Mouse (Mus musculus) liver, embryonic 14.5 days (tissue): ENCODE measurements around the gene Dpp6. TPM values are rescaled to one million over a fixed set of nuclear protein-coding genes. Genes with fewer than 3 reads are reported as not detected.

Source experiments
- ATAC-seq: fragments of 200-750 bp; cut with Nextera tagmentation; 2 replicates; pipeline ENCODE4 v1.8.0; 2017; ENCODE audit warnings: moderate number of reproducible peaks, mild to moderate bottlenecking, moderate library complexity; ENCODE audit not compliant: insufficient read depth
- DNase-seq, 3 experiments: peaks; one replicate each; pipeline ENCODE4 v3.0.0-alpha.2; 2012 to 2013; ENCODE audit warnings: low read depth in 3 of 3, low spot score in 3 of 3
- H3K27ac ChIP-seq: fragments of 300-500 bp; sonication (generic); 2 replicates; pipeline ENCODE4 v1.5.1; 2014; ENCODE audit warnings: moderate library complexity, mild to moderate bottlenecking, control low read depth, inconsistent platforms
- H3K27me3 ChIP-seq: fragments of 300-500 bp; sonication (generic); 2 replicates; pipeline ENCODE4 v1.6.1; 2014; ENCODE audit warnings: mild to moderate bottlenecking, low read length, moderate library complexity; ENCODE audit not compliant: control insufficient read depth, insufficient read depth
- H3K36me3 ChIP-seq: fragments of 300-500 bp; sonication (generic); replicated peaks from 2 replicates; pipeline ENCODE4 v1.6.1; 2014; ENCODE audit warnings: low read depth; ENCODE audit not compliant: control insufficient read depth, insufficient read depth
- H3K4me1 ChIP-seq, 2 experiments: fragments of 200-500 bp in 1 of 2; fragments of 300-500 bp in 1 of 2; sonication (generic) in 1 of 2; replicated peaks; 2 replicates each; pipeline ENCODE4 v1.6.1; 2012 to 2014; ENCODE audit warnings: antibody characterized with exemption in 1 of 2, inconsistent platforms in 1 of 2, low read length in 1 of 2; ENCODE audit not compliant: control insufficient read depth in 2 of 2, insufficient read depth in 2 of 2
- H3K4me2 ChIP-seq: fragments of 300-500 bp; sonication (generic); 2 replicates; pipeline ENCODE4 v1.6.1; 2014; ENCODE audit warnings: low read depth, mild to moderate bottlenecking, control low read depth, moderate library complexity
- H3K4me3 ChIP-seq, 2 experiments: fragments of 200-500 bp in 1 of 2; fragments of 300-500 bp in 1 of 2; sonication (generic) in 1 of 2; 2 replicates each; pipeline ENCODE4 v1.5.1; 2012 to 2014; ENCODE audit warnings: low read depth in 2 of 2, low read length in 2 of 2, mild to moderate bottlenecking in 2 of 2, control low read depth in 1 of 2, inconsistent platforms in 1 of 2, moderate library complexity in 1 of 2; ENCODE audit not compliant: insufficient read depth in 1 of 2
- H3K9ac ChIP-seq: fragments of 300-500 bp; sonication (generic); replicated peaks from 2 replicates; pipeline ENCODE4 v1.6.1; 2014; ENCODE audit warnings: mild to moderate bottlenecking, control low read depth, moderate library complexity
- H3K9me3 ChIP-seq: fragments of 300-500 bp; sonication (generic); 2 replicates; pipeline ENCODE4 v1.6.1; 2016; ENCODE audit warnings: low read length, mixed read lengths; ENCODE audit not compliant: control insufficient read depth
- CTCF ChIP-seq: IDR thresholded peaks from 2 replicates; pipeline ENCODE4 v1.5.1; 2016; ENCODE audit warnings: antibody characterized with exemption, low read depth, control low read depth
- EP300 ChIP-seq: IDR thresholded peaks from 2 replicates; pipeline ENCODE4 v1.6.1; 2016; ENCODE audit warnings: antibody characterized with exemption, low read depth
- WGBS: fragments of 180-500 bp; shearing (Covaris S2); extraction: QIAGEN DNeasy Blood & Tissue Kit; methylation state at CpG from one replicate; pipeline ENCODE4 v1.1.7; 2014; ENCODE audit not compliant: insufficient replicate concordance; 5-methylcytosine and 5-hydroxymethylcytosine counted together
- polyA plus RNA-seq, 2 experiments: library from polyadenylated mRNA; depleted of rRNA in 1 of 2; stranded (reverse) in 1 of 2; unstranded in 1 of 2; fragments of >200 nt; fragmentation: Nextera tagmentation in 1 of 2; extraction: Ambion mirVana in 1 of 2; gene quantifications; 2 replicates each; pipeline versions ENCODE4 v1.2.1 to v1.2.3; 2012 to 2014

The Dpp6 gene
- 0.28 and 0.30 TPM in 2 replicates for polyA plus RNA-seq (2012; rRNA removed)
- polyA plus RNA-seq (2014; fragmentation: Nextera tagmentation; extraction: Ambion mirVana) = 0.48 and 0.81 TPM in 2 replicates

DNA sequence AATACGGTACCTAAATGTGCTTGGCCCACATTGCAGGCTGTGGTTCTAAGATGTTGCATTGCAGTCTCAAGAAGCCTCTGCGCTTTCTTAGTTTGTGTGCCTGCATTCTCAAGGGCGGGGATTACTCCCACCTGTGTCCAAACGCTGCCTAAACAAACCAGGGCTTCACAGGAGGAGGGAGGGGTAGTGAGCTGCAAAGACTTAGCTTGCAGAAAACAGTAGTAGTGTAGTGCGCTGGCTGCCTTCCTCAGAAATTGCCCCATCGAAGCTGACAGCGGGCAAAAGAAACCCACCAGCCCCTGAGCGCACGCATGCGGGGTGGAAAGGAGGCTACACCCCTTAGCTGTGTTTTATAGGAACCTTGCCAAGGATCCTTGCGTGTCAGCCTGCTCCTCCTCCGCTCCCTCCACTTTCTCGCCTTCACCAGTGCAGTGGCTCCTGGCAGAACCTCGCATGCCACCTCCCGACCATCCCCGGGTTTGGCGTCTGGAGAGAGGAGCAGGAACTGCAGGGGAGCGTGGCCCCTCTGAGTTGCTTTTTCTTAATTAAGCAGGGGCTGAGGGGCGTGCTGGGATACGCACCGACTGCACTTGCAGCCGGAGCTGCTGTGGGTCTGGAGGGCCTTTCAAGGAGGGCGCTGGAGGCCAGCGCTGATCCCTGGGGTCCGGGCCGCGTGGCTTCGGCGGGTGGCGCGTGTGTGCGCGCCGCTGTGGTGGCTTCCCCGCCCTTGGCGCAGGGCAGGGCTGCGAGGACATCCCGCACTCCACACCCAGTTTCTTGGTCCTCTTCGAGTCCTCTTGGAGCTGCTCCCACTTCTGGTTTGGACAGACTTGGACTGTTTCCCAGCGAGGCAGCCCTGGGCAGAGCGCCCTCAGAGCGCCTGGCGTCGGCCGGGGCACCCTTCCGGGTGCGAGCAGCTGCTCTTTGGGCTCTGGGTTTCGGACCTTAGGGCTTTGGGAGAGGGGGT lies at the start of gene Dpp6:
Gene Dpp6 (plus strand): TSS at position 229 of the 967 bp plus-strand sequence.
- Histone ChIP-seq H3K27ac (no peak within 1 kb of the TSS), H3K4me3 (no peak within 1 kb of the TSS), H3K4me1 (no peaks in the 10 kb centered on the region), H3K4me2 (no peak within 1 kb of the TSS), H3K9ac (no peak within 1 kb of the TSS), H3K27me3 (no peaks in the 10 kb centered on the region), H3K36me3 (no peaks in the 10 kb centered on the region), H3K9me3 (no peaks in the 10 kb centered on the region)
- TF ChIP-seq EP300 (no peak), CTCF (no peak)
- ATAC-seq (no peak), DNase-seq (no peak)
- 6% methylated on average over 47 of the region's 48 CpGs for WGBS

DNA sequence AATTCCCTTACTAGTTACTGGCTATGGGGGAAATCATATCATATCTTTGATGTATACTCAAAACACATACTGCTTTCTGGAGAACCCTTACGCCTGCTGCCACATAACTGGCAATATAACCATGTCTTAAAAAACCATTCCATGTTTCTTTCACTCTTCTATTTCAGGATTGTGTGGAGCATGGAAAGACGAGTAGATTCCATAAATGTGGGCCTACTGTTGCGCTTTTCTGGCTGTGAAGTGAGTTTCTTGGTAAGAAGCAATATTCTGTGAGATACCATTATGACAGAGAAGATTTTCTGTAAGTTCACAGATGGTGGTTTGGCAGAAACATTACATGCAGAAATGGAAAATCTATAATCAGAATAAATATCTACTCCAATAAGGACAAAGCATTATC lies 33.0 kb upstream of the Dpp6 start:
- H3K4me3 ChIP-seq = no peak overlapping the region
- no peak overlapping the region for H3K9ac ChIP-seq
- no peak for DNase-seq
- no peaks in the 10 kb centered on the region for H3K9me3 ChIP-seq
- no peaks in the 10 kb centered on the region for H3K4me1 ChIP-seq
- 43% methylated on average over 3 of the region's 3 CpGs for WGBS
- H3K4me2 ChIP-seq = no peak overlapping the region
- no peak for ATAC-seq
- no peaks in the 10 kb centered on the region for H3K27me3 ChIP-seq
- no peaks in the 10 kb centered on the region for H3K36me3 ChIP-seq
- H3K27ac ChIP-seq = no peak overlapping the region
- TF ChIP-seq CTCF = no peak
- TF ChIP-seq EP300 = no peak

DNA sequence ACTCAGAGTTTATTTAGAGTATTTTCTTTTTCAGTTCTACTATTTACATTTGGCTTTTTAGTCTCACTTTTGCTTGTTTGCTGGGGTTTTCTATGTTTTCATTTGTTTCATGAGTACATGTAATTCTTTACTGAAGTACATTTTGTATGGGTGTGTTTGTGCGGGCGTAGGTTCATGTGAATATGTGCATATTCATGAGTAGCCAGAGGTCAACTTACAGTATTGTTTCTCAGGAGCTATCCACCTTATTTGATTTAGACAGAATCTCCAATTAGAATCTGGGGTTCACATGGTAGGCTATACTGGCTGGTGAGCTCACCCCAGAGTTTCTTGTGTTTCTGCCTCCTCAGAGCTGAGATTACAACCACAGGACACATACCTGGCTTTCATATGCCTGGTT lies 21.5 kb upstream of the Dpp6 start:
- no peak overlapping the region for H3K27ac ChIP-seq
- no peaks in the 10 kb centered on the region for H3K36me3 ChIP-seq
- no peak overlapping the region for H3K9ac ChIP-seq
- DNase-seq = no peak
- H3K4me2 ChIP-seq = no peak overlapping the region
- 68% methylated on average over 2 of the region's 2 CpGs for WGBS
- H3K27me3 ChIP-seq = no peaks in the 10 kb centered on the region
- ATAC-seq = no peak
- H3K4me3 ChIP-seq = no peak overlapping the region
- no peaks in the 10 kb centered on the region for H3K9me3 ChIP-seq
- no peaks in the 10 kb centered on the region for H3K4me1 ChIP-seq
- no peak for TF ChIP-seq EP300
- TF ChIP-seq CTCF = no peak

DNA sequence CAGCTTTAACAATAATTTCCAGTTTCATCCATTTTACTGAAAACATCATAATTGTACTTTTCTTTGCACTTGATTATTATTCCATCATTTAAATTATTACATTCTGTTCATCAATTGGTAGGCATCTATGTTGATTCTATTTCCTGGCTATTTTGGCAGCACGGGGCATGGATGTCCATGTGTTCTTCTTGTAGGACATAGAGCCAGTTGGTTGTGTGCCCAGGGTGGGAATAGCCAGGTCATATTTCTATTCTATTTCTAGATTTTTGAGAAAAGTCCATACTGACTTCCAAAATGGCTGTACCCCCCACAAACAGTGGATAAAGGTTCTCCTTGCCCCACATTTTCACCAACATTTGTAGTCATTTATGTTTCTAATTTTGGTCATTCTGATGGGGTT lies 19.0 kb downstream of the Dpp6 start:
- ATAC-seq = no peak
- no peaks in the 10 kb centered on the region for H3K4me1 ChIP-seq
- H3K36me3 ChIP-seq = no peaks in the 10 kb centered on the region
- H3K9ac ChIP-seq = no peak overlapping the region
- DNase-seq = no peak
- H3K27me3 ChIP-seq = no peaks in the 10 kb centered on the region
- H3K4me2 ChIP-seq = no peak overlapping the region
- H3K4me3 ChIP-seq = no peak overlapping the region
- no peak for TF ChIP-seq CTCF
- TF ChIP-seq EP300 = no peak
- no peaks in the 10 kb centered on the region for H3K9me3 ChIP-seq
- WGBS = 56% methylated on average over 1 of the region's 1 CpGs
- H3K27ac ChIP-seq = no peak overlapping the region

DNA sequence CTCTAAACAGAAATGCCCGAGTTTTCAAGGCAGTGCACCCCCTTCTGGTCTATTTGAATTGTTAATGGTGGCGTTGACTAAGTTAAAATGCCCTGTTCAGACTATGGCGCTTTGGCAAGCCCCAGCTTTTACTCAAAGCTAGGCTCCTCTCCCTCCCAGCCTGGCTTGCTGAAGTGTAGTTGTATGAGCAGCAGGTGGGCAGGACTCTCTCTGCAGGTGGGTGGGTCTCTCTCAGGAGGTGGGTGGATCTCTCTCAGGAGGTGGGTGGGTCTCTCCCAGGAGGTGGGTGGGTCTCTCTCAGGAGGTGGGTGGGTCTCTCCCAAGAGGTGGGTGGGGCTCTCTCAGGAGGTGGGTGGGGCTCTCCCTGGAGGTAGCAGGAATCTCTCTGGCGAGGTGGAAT lies 24.1 kb downstream of the Dpp6 start:
- no peak overlapping the region for H3K9ac ChIP-seq
- no peaks in the 10 kb centered on the region for H3K36me3 ChIP-seq
- no peaks in the 10 kb centered on the region for H3K9me3 ChIP-seq
- no peaks in the 10 kb centered on the region for H3K4me1 ChIP-seq
- no peak for DNase-seq
- no peak for TF ChIP-seq EP300
- no peak for TF ChIP-seq CTCF
- H3K27me3 ChIP-seq = no peaks in the 10 kb centered on the region
- no peak overlapping the region for H3K4me2 ChIP-seq
- H3K27ac ChIP-seq = no peak overlapping the region
- H3K4me3 ChIP-seq = no peak overlapping the region
- no peak for ATAC-seq
- 29% methylated on average over 4 of the region's 4 CpGs for WGBS
